Comparison of ENCODE assay signal across 8 mouse cellular contexts in the genomic region with DNA sequence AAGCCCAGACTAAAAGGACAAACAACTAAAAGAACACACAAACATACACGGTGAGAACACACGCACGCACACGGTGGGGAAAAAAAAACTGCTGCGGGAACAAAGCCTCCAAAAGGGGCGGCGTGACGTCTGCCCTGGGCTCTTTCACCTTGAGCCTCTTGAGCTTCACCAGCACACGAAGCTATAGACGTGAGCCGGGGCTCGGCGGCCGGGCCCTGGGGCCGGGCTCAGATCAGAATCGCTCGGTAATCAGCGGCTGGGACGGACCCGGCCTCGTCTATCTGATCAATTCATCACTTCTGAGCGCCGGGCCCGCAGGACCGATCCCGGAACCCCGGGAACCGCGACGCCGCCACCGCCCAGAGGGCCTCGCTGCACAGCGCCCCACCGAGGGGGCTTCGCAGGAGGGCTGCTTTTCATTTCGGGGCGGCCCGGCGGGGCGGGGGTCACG. TPM values are rescaled to one million over a fixed set of nuclear protein-coding genes. Genes with fewer than 3 reads are reported as not detected.
A peak's percentile ranks its signal among the peaks of the same experiment; 100 is the strongest.
DNase-seq lines count a peak whose midpoint lies in the region; ATAC-seq and TF ChIP-seq lines count a peak whose summit lies in the region.

No protein-coding gene starts in this region.

- H3K9ac ChIP-seq in forebrain, embryonic 11.5 days (ENCODE audit: low read length), result peak overlapping the region; percentile 98
- H3K9ac ChIP-seq in limb, embryonic 13.5 days, result peak overlapping the region; percentile 94
- H3K9ac ChIP-seq in midbrain, embryonic 16.5 days (ENCODE audit: low read depth, low read length), result peak overlapping the region; percentile 99

- H3K4me3 ChIP-seq in cerebellum, adult 2 months (replicated peaks; ENCODE audit: insufficient read depth, low read depth, low read length), result peak overlapping the region; percentile 95
- H3K4me3 ChIP-seq in forebrain, embryonic 11.5 days (ENCODE audit: low read depth, low read length), result peak overlapping the region; percentile 91
- peak overlapping the region; percentile 82 for H3K4me3 ChIP-seq in limb, embryonic 13.5 days
- peak overlapping the region; percentile 89 for H3K4me3 ChIP-seq in midbrain, embryonic 16.5 days (ENCODE audit: low read depth, low read length)

- peak; percentile 80 for ATAC-seq in forebrain, embryonic 11.5 days (replicated peaks; ENCODE audit: low FRiP score)
- peak; percentile 60 for ATAC-seq in limb, embryonic 13.5 days (ENCODE audit: low FRiP score, low read depth)
- peak; percentile 77 for ATAC-seq in midbrain, embryonic 16.5 days

- no peaks in the 10 kb centered on the region; the same call in 1 of the 2 replicates for H3K36me3 ChIP-seq in forebrain, embryonic 11.5 days (ENCODE audit: control insufficient read depth, insufficient read depth, low read length)
- H3K36me3 ChIP-seq in limb, embryonic 13.5 days, result peaks cover 23% of the 10 kb centered on the region
- H3K36me3 ChIP-seq in midbrain, embryonic 16.5 days (ENCODE audit: control insufficient read depth, insufficient read depth, low read length), result peaks cover 23% of the 10 kb centered on the region

- H3K27ac ChIP-seq in cerebellum, adult 2 months (ENCODE audit: insufficient read depth, low read length), result peak overlapping the region; percentile 31
- H3K27ac ChIP-seq in forebrain, embryonic 11.5 days (ENCODE audit: low read depth, low read length), result peak overlapping the region; percentile 83
- peak overlapping the region; percentile 86 for H3K27ac ChIP-seq in limb, embryonic 13.5 days
- H3K27ac ChIP-seq in midbrain, embryonic 16.5 days (ENCODE audit: low read length), result peak overlapping the region; percentile 95

- no peak for DNase-seq in cerebellum, adult 2 months
- DNase-seq in cerebellum, postnatal 25 days, result no peak
- peak; percentile 60 for DNase-seq in right cerebral cortex, postnatal 14 days
- DNase-seq in right cerebral cortex, adult 2 months (ENCODE audit: low spot score in 2 of 2), result no peak
- no peak for DNase-seq in forebrain, embryonic 11.5 days (ENCODE audit: low spot score)
- DNase-seq in thymus, adult 18-20 months, result no peak

- H3K27me3 ChIP-seq in cerebellum, adult 2 months (ENCODE audit: control insufficient read depth, insufficient read depth, low read length), result no peaks in the 10 kb centered on the region
- H3K27me3 ChIP-seq in forebrain, embryonic 11.5 days (ENCODE audit: control insufficient read depth, insufficient read depth, low read length), result no peaks in the 10 kb centered on the region
- no peaks in the 10 kb centered on the region for H3K27me3 ChIP-seq in limb, embryonic 13.5 days
- H3K27me3 ChIP-seq in midbrain, embryonic 16.5 days (ENCODE audit: control insufficient read depth, insufficient read depth, low read depth, low read length), result no peaks in the 10 kb centered on the region

- TF ChIP-seq POLR2A in cerebellum, adult 2 months (IDR thresholded peaks at IDR 0.05; ENCODE audit: borderline replicate concordance, insufficient read depth, low read length), result no peak

- no peak for TF ChIP-seq CTCF in cerebellum, adult 2 months (IDR thresholded peaks at IDR 0.05; ENCODE audit: borderline replicate concordance, insufficient read depth, low read depth, low read length)

- under 1% methylated on average over 42 of the region's 42 CpGs for WGBS in cerebellum, adult 2 months
- under 1% methylated on average over 42 of the region's 42 CpGs for WGBS in forebrain, embryonic 11.5 days
- 0% methylated on average over 37 of the region's 42 CpGs for WGBS in limb, embryonic 13.5 days
- WGBS in midbrain, embryonic 16.5 days, result under 1% methylated on average over 42 of the region's 42 CpGs

- H3K4me1 ChIP-seq in cerebellum, adult 2 months (ENCODE audit: control insufficient read depth, insufficient read depth, low read length), result no peaks in the 10 kb centered on the region
- no peaks in the 10 kb centered on the region; the same call in 1 of the 2 replicates for H3K4me1 ChIP-seq in forebrain, embryonic 11.5 days (replicated peaks; ENCODE audit: control insufficient read depth, insufficient read depth, low read length)
- H3K4me1 ChIP-seq in limb, embryonic 13.5 days, result peaks cover 7% of the 10 kb centered on the region
- peaks cover 4% of the 10 kb centered on the region; the same call in 1 of the 2 replicates for H3K4me1 ChIP-seq in midbrain, embryonic 16.5 days (ENCODE audit: control insufficient read depth, insufficient read depth, low read length)

- H3K4me2 ChIP-seq in forebrain, embryonic 11.5 days (ENCODE audit: low read depth, low read length, severe bottlenecking), result peak overlapping the region; percentile 78
- peak overlapping the region; percentile 83 for H3K4me2 ChIP-seq in limb, embryonic 13.5 days (replicated peaks)
- peak overlapping the region; percentile 69 for H3K4me2 ChIP-seq in midbrain, embryonic 16.5 days (ENCODE audit: low read length)

- no peaks in the 10 kb centered on the region for H3K9me3 ChIP-seq in forebrain, embryonic 11.5 days (ENCODE audit: control insufficient read depth, low read length)
- no peaks in the 10 kb centered on the region for H3K9me3 ChIP-seq in limb, embryonic 13.5 days
- H3K9me3 ChIP-seq in midbrain, embryonic 16.5 days (replicated peaks; ENCODE audit: control insufficient read depth, low read length, poor library complexity, severe bottlenecking), result no peaks in the 10 kb centered on the region

RNA-seq across cellular contexts. Expression of a gene that starts 8.1 kb away (rescaled TPM):
- 14.7 and 16.7 TPM in 2 replicates for polyA plus RNA-seq in cerebellum, adult 2 months (2012; rRNA removed)
- 49.4 and 53.3 TPM in 2 replicates for polyA plus RNA-seq in forebrain, embryonic 11.5 days (2014; fragmentation: Nextera tagmentation; extraction: Ambion mirVana)
- polyA plus RNA-seq in limb, embryonic 13.5 days (2015; fragmentation: Nextera tagmentation; extraction: Ambion mirVana), result 46.4 and 47.8 TPM in 2 replicates
- polyA plus RNA-seq in midbrain, embryonic 16.5 days (2015; fragmentation: Nextera tagmentation; extraction: Ambion mirVana), result 55.8 and 60.3 TPM in 2 replicates

RNA-seq across cellular contexts. Expression of a gene that starts 17.4 kb away (rescaled TPM):
- 37.2 and 51.7 TPM in 2 replicates for polyA plus RNA-seq in cerebellum, adult 2 months (2012; rRNA removed)
- polyA plus RNA-seq in forebrain, embryonic 11.5 days (2014; fragmentation: Nextera tagmentation; extraction: Ambion mirVana), result 55.3 and 63.1 TPM in 2 replicates
- 42.1 and 42.3 TPM in 2 replicates for polyA plus RNA-seq in limb, embryonic 13.5 days (2015; fragmentation: Nextera tagmentation; extraction: Ambion mirVana)
- polyA plus RNA-seq in midbrain, embryonic 16.5 days (2015; fragmentation: Nextera tagmentation; extraction: Ambion mirVana), result 55.5 and 59.1 TPM in 2 replicates

RNA-seq across cellular contexts. Expression of a gene that starts 17.8 kb away (rescaled TPM):
- 5.4 and 5.8 TPM in 2 replicates for polyA plus RNA-seq in cerebellum, adult 2 months (2012; rRNA removed)
- polyA plus RNA-seq in forebrain, embryonic 11.5 days (2014; fragmentation: Nextera tagmentation; extraction: Ambion mirVana), result 2.2 and 2.8 TPM in 2 replicates
- polyA plus RNA-seq in limb, embryonic 13.5 days (2015; fragmentation: Nextera tagmentation; extraction: Ambion mirVana), result 0.66 and 1.0 TPM in 2 replicates
- 20.8 and 21.5 TPM in 2 replicates for polyA plus RNA-seq in midbrain, embryonic 16.5 days (2015; fragmentation: Nextera tagmentation; extraction: Ambion mirVana)

RNA-seq across cellular contexts. Expression of a gene that starts 20.2 kb away (rescaled TPM):
- polyA plus RNA-seq in cerebellum, adult 2 months (2012; rRNA removed), result 0.75 and 1.5 TPM in 2 replicates
- 0.63 and 0.68 TPM in 2 replicates for polyA plus RNA-seq in forebrain, embryonic 11.5 days (2014; fragmentation: Nextera tagmentation; extraction: Ambion mirVana)
- polyA plus RNA-seq in limb, embryonic 13.5 days (2015; fragmentation: Nextera tagmentation; extraction: Ambion mirVana), result not detected in 2 replicates
- polyA plus RNA-seq in midbrain, embryonic 16.5 days (2015; fragmentation: Nextera tagmentation; extraction: Ambion mirVana), result 3.1 and 4.4 TPM in 2 replicates

RNA-seq across cellular contexts. Expression of a gene that starts 36.9 kb away (rescaled TPM):
- polyA plus RNA-seq in cerebellum, adult 2 months (2012; rRNA removed), result 48.2 and 51.6 TPM in 2 replicates
- 30.1 and 32.2 TPM in 2 replicates for polyA plus RNA-seq in forebrain, embryonic 11.5 days (2014; fragmentation: Nextera tagmentation; extraction: Ambion mirVana)
- polyA plus RNA-seq in limb, embryonic 13.5 days (2015; fragmentation: Nextera tagmentation; extraction: Ambion mirVana), result 12.4 and 12.6 TPM in 2 replicates
- 124 and 128 TPM in 2 replicates for polyA plus RNA-seq in midbrain, embryonic 16.5 days (2015; fragmentation: Nextera tagmentation; extraction: Ambion mirVana)

Comparison
In these comparisons a context has a peak if more than half of its experiments do, and no peak if none do; other contexts are left out.
1. H3K27ac ChIP-seq: peak in every context shown above with its lines; median percentile 95 in midbrain, embryonic 16.5 days; 86 in limb, embryonic 13.5 days; 83 in forebrain, embryonic 11.5 days; 31 in cerebellum, adult 2 months.